Mouse (Mus musculus): ENCODE data around the gene L3mbtl4.

The L3mbtl4 gene

DNA sequence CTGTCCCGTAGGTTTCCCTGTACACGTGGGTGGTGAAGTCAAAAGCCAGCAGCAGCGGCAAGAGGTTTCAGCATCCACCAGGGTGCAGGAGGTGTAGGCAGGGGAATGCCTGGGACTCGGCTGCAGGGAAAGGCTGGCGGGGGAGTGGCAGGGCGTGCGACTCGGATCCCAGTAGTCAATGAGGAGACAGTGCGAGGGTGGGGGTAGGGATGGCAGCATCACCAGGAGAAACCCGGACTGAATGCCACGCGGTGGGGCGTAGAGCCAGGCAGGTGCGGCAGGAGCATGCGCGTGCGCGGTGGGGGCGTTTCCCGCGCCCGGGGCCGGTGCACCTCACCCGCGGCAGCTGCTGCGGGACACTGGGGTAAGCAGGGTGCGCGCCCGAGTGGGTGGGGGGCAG, at the start of gene L3mbtl4:
Gene L3mbtl4, plus strand, starts transcription at position 271 of the 400 bp plus-strand sequence.
- DNase-seq = peak; percentile 2

GRCm38 (mm10) chr17:68230484-68230883, 43.1 kb upstream of the L3mbtl4 start:
- no peak for DNase-seq

DNA sequence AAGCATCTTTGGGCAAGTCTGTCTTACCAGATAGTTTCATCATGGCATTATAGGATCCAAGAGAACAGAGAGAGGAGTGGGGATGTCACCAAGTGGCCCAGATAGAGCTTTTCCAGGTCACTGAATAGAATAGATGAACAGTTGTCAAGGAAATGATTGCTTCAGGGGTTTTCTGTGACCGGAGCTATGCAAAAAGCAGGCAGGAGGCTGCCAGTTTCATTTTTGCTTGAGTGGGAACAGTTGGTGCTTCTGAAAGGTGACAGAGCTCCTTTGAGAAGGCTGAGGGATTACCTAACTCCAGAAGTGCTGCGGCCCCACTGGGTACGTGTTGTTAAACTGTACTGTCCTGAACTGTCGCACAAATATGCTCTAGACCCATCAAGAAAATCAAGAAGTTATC, 38.2 kb upstream of the L3mbtl4 start:
- DNase-seq = peak; percentile 6

GRCm38 (mm10) chr17:68236992-68237391, 36.6 kb upstream of the L3mbtl4 start:
- DNase-seq = no peak

DNA sequence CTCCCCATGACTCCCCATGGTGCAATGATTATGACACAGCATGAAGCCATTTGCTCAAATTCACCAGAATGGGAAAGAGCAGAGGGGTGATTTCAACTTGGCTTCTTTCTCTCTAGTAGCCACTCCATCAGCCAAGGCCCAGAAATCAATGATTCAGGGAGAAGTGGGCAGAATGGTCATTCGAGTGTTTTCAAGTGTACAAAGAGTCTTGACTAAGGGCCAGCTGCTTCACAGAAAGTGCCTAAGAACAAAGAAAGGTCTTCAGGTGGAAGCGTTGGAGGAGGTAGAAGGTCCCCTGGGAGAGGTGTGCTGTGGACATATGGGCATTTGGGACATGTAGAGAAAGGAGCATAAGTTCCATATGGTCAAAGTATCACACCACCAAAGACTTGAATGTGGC, 33.4 kb upstream of the L3mbtl4 start:
- DNase-seq = no peak

- no peak for DNase-seq
These were observed 8.6 kb upstream of the L3mbtl4 start for GRCm38 (mm10) chr17:68264835-68265557.

- no peak for DNase-seq
These were observed 357 bp downstream of the L3mbtl4 start for GRCm38 (mm10) chr17:68273954-68274353.

DNA sequence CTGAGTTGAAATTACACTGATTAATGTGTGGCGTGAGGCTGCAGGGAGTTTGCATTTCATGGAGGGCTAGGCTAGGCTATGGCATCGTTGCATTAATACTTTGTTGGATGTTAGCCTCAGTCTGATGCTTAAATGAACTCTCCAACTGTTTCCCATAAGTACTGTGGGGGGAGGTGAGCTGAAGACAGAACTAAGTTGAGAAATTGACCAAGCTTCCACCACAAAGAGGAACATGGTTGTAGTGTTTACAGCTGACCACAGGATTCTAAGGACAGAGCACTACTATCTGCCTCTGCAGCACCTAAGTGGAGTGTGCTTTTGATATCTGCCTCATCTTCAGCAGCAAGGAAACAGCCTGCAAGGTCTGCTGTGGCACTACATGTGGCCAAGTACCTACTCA, 1.5 kb downstream of the L3mbtl4 start:
- no peak for DNase-seq

DNA sequence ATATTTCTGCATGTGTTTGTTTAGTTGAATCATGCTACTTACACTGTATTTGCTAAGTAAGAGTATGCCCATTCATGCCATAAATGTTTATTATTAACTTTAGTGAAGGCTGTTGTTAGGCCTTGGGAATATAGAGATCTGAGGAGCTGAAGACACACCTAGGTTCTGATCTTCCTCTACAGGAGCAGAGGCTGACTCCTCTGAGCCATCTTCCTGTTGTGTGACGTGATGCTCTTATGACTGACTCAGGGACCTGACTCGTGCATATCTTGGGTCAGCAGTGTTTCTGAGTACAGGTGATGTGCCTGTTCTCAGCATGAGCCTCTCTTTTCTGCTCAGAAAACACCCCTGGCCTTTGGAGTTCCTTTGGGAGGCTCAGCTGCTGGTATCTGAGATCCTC, 7.3 kb downstream of the L3mbtl4 start:
- no peak for DNase-seq

GRCm38 (mm10) chr17:68285119-68285782, 11.7 kb downstream of the L3mbtl4 start:
- no peak for DNase-seq

GRCm38 (mm10) chr17:68288094-68288493, 14.5 kb downstream of the L3mbtl4 start:
- no peak for DNase-seq

DNA sequence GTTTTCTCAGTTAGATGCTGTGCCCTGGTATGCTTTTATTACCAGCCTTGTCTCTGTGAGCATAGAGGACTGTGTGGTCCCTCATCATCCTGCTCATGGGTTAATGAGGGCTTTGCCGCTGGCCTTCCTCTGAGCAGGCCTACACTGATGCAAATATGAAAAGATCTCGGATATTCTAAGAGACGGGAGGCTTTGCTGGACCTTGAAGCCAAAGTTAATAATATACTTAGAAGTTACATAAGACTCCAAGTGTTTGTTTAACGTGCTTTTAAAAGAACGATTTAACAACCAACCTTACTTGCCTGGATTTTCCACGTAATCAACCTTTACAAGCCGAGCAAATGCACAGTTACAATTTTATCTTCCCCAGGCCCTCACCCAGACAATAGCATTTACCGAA, 15.1 kb downstream of the L3mbtl4 start:
- no peak for DNase-seq

DNA sequence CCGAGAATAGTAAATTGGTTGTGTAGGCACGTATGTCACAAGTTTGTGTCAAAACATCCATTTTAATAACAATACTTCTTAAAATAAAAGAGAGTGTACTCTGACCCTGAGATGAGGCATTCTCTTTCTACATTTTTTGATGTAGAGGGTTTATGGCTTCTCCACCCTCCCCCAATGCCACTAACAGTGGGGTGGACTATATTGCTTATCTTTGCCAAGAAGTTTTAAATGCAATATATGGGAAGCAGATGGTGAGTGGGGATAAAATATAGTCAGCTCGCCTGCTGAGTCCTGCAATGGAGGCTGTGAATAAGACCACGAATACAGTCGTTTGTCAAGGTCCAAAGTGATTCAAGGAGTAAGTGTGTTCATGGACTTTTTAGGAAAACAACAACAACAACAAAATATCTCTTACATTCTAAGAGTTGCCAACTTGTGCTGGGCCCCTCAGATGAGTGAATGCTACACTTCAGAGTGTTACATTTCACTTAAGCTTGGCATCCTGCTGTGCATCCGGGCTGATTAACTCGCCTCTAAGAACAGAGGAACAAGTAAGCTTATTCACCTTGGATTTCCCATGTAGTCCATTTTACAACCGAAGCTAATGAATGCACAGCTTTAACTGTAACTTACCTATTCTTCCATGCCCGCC, 18.2 kb downstream of the L3mbtl4 start:
- no peak for DNase-seq

DNA sequence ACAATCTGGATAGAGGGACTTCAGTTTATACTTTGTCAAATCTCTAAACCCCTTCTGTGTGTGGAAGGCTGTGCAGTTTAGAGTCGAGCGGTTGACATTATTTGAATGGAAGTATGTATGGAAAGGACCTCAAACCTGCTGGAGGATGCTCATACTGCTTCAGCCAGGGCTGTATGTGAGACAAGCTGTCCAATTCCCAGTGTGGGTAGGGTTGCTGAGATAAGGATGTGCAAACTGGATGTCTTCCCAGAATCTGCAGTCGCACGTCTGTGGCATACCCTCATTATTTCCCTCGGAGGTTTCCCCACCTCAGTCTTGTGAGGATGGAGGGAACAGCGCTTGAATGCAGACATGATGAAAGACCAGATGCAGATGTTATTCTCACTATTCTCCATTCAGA, 34.8 kb downstream of the L3mbtl4 start:
- DNase-seq = no peak

- DNase-seq = no peak
These were observed 38.8 kb downstream of the L3mbtl4 start for GRCm38 (mm10) chr17:68312286-68312927.

- DNase-seq = no peak
These were observed 47.3 kb downstream of the L3mbtl4 start for GRCm38 (mm10) chr17:68320940-68321339.

- DNase-seq = no peak
These were observed 49.0 kb downstream of the L3mbtl4 start for GRCm38 (mm10) chr17:68322607-68323006.

GRCm38 (mm10) chr17:68332225-68332624, 58.6 kb downstream of the L3mbtl4 start:
- no peak for DNase-seq

DNA sequence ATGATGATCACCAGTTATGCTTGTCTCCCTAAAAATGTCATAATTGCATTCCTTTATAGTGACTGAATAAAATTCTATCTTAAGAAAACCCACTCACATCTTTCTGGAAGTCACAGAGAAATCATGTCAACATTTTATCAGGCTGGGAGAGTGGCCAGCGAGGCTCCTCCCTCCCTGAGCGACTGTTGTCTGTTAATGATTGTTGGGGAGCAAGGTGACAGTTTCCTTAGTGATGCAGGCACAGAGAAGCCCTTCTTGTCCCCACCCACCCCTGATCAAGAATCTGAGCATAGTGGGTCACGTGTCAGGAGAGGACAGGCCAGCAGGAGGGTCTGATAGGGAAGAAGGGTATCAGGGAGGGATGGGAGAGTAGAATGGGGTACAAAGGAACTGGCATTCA, 59.8 kb downstream of the L3mbtl4 start:
- no peak for DNase-seq

DNA sequence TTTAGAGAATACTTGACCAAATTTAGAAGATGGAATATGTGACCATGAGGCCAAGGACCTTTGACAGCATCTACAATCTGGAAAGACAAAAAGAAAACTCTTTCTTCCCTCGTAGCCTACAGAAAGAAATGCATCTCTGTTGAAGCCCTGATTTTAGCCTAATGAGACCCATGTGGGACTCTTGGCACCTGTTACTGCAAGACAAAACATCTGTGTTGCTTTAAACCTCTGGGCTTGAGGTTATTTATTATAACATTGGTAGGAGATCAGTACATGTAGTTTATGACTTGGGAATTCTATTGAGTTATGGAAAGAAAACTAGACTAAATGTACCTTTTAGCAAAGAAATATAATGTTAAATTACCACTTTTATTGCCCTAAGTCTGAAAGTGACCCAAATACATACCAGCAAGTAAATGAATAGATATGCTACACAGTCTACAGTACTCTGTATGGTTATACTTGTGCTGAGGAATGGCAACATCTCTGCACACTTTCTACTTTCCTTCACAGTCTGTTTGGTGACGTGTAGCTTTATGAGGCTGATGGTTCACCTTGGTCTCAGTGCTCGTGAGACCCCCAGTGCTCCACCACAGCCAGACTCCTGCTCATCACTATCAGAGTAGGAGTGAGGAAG, 65.4 kb downstream of the L3mbtl4 start:
- no peak for DNase-seq

- DNase-seq = no peak
These were observed 84.1 kb downstream of the L3mbtl4 start for GRCm38 (mm10) chr17:68357687-68358086.

DNA sequence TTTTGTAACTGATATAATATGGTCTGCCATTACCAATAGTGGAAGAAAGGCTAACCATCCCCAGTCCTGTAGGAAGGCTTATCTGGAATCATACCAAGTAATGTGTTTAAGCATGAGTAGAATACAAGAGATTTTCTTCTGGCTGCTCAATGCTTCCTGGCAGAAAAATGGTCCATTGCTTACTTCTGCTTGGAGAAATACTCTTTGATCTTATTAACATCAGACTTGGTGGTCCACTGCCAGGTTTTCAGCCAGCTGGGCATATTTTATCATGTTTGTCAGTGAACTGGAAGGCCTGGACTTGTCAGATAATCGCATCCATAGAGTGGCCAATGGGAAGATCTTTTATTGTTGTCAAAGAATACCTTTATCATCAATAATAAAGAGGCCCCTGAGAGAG, 97.5 kb downstream of the L3mbtl4 start:
- DNase-seq = no peak

GRCm38 (mm10) chr17:68388481-68388880, 114.9 kb downstream of the L3mbtl4 start:
- no peak for DNase-seq

Measured in cerebellum, adult 11 months (tissue).